Mouse (Mus musculus): ENCODE measurements around the gene Tjp2.

GRCm38 (mm10) chr19:24159751-24160150, 65.1 kb downstream of the Tjp2 start:
- TF ChIP-seq CTCF (IDR thresholded peaks at IDR 0.05; ENCODE audit: low read depth, low read length) (no peak), POLR2A (IDR thresholded peaks at IDR 0.05; ENCODE audit: extremely low read depth, insufficient read depth, low read length) (no peak)

Measured in liver, adult 2 months (tissue).